Mouse (Mus musculus): ENCODE measurements around the gene Mup19.
"Not testable (repeated sequence)": the region's sequence is repeated elsewhere in the genome, so short reads cannot be mapped to it uniquely, and the experiment has no call there.

- not testable (repeated sequence) for TF ChIP-seq ZC3H11A (IDR thresholded peaks at IDR 0.05; ENCODE audit: low read depth, low read length); CTCF (IDR thresholded peaks at IDR 0.05 in 2 of 3, conservative IDR thresholded peaks at IDR 0.05 in 1 of 3; ENCODE audit: control insufficient read depth in 1 of 3, insufficient read depth in 1 of 3, low read depth in 2 of 3, low read length in 3 of 3, poor library complexity in 1 of 3, severe bottlenecking in 1 of 3); EP300 (IDR thresholded peaks at IDR 0.05; ENCODE audit: low read depth in 1 of 2, low read length in 2 of 2); USF1 (IDR thresholded peaks at IDR 0.05; ENCODE audit: low read depth, low read length); GATA1 (IDR thresholded peaks at IDR 0.05; ENCODE audit: low read depth, low read length); NRF1 (IDR thresholded peaks at IDR 0.05; ENCODE audit: insufficient read depth, low read depth, low read length, poor library complexity, severe bottlenecking)
Measured at GRCm38 (mm10) chr4:61782169-61782568, at the start of gene Mup19.
